Mouse (Mus musculus) urinary bladder, adult 18-20 months (tissue): Measurements from ENCODE around the gene Cope.
A peak's percentile ranks its signal among the peaks of the same experiment; 100 is the strongest.

Source experiments
- DNase-seq, 2 experiments: peaks; one replicate each; pipeline ENCODE4 v3.0.0; 2022; ENCODE audit warnings: low spot score in 2 of 2, mixed read lengths in 2 of 2

Gene Cope

DNA sequence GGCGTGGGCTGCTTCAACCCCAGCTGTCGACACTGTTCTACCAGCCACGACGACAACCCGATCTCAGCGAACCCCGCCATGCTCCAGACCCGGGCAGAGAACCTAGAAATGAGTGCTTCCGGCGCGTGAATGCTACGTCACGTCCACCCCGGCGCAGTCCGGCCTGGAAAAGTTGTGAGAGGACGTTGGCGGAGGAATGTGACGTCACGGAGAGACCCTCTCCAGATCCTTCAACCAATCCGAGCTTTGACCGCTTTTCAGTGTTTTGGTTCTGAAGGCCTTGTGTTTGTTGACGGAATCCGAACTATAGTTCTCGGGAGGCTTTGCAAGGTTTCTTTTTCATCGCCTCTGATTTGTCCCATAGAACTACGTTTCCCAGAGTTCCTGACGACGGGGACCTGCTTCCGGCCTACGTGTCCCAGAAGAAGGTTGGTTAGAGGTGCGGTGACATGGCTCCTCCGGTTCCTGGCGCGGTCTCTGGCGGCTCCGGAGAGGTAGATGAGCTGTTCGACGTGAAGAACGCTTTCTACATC lies at the start of gene Cope, which contains the start of gene Ddx49:
Gene Cope (plus strand): TSS at position 161 of the 533 bp plus-strand sequence.
Gene Ddx49 (minus strand): TSS at position 132 of the 533 bp plus-strand sequence.
- DNase-seq: peak; percentile 86 to 90

DNA sequence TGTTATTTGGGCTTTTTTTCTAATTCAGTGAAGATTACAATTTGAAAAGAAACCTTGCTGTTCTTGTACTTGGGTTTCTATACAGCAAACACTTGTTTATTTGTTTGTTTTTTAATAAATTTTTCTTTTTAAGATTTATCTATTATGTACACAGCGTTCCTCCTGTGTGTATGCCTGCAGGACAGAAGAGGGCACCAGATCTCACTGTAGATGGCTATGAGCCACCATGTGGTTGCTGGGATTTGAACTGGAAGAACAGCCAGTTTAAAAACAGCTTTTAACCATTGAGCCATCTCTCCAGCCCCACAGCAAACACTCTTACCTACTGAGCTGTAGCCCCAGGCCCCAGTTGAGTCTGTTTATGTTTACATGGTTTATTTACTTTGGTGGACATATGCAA lies 47.7 kb upstream of the Cope start:
- DNase-seq: no peak

DNA sequence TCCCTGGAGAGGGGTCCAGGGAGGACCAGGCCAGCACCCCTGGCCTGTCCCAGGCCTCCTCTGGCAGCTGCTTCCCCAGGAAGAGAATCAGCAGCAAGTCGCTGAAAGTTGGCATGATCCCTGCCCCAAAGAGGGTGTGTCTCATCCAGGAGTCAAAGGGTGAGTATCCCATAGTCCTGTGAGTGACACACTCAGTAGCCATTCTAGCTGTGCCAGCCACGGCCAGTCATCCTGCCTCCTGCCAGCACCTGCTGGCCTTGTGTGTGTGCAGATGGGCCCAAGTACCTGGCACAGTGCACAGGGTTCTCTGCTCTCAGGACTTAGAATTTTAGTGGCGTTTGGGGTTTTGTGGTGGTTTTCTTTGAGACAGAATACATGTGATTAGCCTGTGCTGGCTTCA lies 44.9 kb upstream of the Cope start:
- DNase-seq: no peak

DNA sequence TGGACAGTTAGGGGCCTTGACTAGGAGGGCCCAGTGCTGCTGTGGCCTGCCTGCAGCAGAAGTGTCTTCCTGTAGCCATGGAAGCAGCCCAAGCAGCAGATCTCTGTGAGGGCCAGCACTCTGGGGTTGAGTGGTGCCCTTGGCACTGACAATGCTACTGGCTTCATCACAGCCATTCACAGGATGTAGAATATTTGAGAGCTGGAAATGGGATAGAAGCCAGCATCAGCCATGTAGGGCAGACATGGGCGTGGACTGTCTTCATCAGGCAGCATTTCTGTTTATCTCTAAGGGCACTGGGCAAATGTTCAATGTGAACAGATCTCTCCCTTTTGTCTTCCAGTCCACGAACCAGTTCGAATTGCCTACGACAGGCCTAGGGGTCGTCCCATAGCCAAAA lies 43.7 kb upstream of the Cope start:
- DNase-seq: no peak

DNA sequence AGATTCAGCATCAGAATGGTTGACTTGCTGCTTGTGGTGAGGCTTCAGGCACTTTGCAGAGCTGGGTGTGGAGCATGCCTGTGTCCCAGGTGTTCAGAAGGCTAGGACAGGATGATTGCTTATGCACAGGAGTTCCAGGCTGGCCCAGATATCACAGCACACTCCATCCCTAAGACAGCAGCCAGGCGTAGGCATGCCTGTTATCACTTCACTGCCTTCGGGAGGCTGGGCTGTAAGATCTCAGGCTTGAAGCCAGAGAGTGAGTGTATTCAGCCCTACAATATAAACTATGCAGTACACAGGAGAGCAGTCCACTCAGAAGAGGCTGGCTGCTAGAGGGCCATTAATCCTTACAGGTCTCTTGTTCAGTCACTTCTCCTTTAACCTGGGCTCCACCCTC lies 43.3 kb upstream of the Cope start:
- no peak for DNase-seq

DNA sequence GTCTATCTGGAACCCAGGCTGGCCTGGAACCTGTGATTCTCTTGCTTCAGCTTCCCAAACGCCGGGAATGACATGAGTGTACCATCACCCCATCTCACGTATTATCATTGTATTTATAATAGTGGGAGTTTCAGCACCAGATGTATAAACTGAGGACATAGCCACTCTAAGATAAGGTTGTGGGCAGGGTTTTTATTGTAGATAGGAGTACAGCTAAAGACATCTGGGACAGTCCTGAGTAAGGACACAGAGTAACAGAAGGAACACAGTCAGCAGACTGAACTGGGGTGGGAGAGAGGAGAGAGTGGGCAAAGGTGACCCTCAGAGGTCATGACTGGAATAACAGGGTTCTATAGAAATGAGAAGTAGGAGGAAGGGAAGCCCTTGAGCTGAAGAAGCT lies 34.6 kb upstream of the Cope start:
- DNase-seq: no peak

DNA sequence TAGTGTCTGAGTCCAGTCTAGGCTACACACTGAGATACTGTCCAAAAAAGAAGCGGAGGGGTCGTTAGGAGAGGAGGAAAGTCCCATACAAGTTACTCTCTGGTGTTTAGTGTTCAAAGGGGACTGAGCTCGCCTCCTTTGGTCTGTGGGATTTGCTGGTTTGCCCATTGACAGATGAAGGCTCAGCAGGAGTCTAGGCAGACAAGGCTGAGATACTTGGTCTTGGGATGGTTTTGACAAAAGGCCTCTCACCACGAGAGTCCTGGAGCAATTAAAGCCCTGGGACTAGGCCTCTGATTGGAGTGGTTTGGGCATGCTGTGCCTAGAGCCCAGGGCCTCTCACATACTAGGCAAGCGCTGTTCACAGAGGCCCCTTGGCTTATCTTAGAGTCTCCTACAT lies 34.0 kb upstream of the Cope start:
- DNase-seq: no peak

DNA sequence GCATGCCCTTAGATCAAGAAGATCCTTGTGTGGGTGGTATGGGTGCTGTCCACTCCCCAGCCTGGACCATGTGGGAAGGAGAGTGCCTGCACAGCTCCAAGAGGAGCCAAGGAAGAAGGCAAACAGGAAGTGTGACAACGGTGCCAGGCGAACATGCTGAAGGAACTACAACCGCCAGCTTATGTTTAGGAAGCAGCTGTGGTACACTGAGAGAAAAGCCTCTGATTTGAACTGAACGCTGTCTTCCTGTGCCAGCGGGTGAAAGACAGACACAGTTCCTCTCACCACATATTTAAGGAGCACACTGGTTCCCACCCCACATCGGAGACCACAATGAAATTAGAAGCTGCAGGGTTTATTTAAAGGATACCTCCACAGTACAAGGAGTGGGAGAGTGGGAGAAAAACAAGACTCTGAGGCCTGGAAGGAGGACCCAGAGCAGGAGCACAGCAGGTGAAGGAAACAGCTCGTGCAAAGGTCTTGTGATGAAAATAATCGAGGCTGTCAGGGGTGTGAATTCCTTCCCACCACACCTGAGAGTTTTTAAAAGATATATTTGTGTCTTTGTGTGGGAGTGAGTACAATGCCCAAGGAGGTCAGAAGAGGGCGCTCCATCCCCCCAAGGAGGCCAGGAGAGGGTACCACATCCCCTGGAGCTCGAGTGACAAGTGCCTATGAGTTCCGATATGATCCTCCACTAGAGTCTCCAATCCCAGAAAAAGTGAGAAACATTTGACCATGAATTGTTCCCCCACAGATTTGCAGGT lies 33.3 kb upstream of the Cope start:
- no peak for DNase-seq

DNA sequence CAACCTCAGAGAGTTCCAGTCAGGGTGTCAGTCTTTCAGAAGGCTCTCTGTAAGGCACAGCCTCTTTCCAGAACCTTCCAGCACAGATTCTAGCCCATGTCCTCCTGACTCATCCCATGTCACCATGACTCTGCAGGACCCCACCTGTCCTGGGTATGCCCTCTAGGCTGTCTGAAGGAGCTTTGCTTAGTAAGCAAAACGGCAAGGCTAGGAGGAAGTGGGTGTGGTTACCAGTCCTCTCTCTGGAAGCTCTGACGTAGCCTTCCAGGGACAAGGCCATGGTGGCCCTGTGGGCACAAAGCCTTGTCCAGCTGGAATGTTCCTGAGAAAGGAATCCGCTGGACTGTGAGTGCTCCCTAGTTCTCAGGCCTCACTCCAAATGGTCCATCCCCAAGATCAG lies 29.4 kb upstream of the Cope start:
- no peak for DNase-seq

DNA sequence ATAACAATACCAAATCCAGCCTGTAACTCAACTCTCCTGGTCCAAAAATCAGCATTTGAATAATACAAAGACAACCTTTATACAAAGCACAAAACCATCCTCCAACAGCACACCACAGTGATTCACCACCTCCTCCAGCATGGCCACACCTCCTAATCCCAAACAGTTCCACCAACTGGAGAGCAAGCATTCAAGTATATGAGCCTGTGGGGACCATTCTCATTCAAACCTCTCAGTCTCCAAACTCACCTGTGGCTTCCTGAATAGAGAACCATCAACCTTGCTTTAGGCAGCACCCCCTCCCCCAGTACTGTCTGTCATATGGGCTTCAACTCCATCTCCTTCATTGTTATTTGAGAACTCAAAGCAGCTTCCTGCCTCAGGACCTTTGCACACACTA lies 28.0 kb upstream of the Cope start:
- no peak for DNase-seq

DNA sequence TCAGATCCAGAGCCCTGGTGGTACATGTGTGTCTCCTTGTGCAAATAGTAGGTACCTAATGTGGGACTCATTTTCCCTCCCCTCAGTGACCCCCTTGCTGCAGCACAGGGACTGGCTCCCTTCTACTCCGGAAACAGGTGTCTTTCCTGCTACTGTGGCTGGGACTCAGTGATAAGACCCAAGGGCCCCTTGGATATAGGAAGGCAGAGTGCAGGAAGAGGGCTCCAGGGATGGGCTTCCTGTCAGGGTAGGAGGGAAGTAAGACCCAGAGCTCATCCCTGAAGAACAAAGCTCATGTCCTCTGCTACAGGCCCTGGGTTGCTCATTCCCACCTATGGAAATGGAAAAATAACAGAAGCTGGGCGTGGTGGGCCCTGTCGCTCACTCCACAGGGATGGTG lies 25.8 kb upstream of the Cope start:
- DNase-seq: no peak

DNA sequence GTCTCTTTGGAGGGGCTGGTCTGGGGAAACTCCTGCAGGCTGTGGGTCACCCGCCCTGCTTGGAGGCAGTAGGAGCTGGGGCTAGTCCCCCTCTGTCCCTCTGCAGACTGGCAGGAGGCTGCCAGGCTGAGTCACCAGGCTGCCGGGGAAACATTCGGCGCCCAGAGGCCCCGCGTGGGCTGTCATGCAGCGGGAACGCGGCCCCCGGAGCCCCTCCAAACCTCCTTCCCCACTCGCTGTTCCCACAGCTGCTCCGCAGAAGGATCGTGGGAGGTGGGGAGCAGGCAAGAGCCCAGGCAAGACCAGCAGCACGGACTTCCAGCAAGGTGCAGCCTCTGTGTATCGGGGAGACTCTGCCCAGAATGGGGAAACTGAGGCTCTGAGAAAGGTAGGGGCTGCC lies 24.1 kb upstream of the Cope start:
- DNase-seq: no peak

DNA sequence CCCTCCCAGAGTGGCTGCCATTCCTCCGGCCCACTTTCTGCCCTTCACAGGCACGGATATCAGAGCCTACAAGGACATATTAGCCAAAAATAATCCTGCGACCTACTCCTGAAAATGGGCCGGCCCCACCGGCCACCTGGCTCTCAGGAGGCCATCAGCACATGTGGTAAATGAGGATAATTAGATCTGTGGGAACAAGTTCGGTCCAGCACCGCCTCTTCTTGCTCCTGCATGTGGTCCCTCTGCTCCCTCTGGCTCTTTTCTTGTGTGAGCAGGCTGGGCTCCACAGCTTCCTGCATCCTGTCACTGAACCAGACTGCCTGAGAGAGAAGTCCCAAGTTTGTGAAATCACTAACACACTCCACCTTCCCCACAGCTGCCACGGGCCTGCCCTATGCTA lies 23.1 kb upstream of the Cope start:
- DNase-seq: no peak

DNA sequence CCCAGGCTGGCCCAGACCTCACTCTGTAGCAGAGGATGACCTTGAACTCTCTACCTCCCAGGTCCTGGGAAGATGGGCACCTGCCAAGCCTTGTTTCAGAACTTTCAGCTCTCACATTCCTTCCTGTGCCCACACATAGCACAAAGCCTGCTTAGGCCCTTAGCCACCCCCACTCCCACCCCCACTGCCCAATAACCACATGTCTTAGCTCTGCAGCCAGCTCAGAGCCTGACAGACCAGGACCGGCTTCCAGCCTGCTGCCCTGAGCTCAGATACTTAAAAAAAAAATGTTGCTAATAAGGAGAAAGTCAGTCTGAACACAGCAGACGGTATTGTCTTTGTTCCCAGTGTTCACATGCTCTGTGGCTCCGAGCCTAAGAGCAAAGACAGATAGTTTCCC lies 21.3 kb upstream of the Cope start:
- no peak for DNase-seq

DNA sequence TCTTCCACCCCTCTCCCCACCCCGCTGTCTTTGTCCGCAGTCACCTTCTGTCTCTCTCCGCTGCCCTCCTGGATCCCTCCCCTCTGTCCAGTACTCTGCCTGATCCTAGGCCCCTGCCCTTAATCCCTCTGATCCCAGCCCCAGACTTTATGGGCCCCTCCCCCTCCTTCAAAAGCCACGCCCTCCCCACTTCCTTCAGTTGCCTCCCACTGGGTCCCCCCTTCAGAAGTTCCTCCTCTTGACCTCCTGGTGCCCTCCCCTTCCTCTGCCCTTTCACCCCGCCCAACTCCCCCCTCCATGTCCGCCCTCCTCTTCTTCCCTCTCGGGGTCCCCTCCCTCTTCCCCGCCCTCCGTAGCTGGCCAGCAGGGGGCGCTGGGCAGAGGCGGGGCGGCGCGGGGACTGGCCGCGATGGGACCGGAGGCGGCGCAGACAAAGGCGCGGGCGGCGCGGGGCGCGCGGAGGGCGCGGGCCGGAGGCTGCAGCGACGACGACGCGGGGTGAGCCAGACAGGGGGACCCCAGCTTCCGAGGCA lies 19.6 kb upstream of the Cope start, which contains the start of gene Homer3:
Gene Homer3 (plus strand): TSS at position 225 of the 533 bp plus-strand sequence.
- peak; percentile 83 to 89 for DNase-seq

DNA sequence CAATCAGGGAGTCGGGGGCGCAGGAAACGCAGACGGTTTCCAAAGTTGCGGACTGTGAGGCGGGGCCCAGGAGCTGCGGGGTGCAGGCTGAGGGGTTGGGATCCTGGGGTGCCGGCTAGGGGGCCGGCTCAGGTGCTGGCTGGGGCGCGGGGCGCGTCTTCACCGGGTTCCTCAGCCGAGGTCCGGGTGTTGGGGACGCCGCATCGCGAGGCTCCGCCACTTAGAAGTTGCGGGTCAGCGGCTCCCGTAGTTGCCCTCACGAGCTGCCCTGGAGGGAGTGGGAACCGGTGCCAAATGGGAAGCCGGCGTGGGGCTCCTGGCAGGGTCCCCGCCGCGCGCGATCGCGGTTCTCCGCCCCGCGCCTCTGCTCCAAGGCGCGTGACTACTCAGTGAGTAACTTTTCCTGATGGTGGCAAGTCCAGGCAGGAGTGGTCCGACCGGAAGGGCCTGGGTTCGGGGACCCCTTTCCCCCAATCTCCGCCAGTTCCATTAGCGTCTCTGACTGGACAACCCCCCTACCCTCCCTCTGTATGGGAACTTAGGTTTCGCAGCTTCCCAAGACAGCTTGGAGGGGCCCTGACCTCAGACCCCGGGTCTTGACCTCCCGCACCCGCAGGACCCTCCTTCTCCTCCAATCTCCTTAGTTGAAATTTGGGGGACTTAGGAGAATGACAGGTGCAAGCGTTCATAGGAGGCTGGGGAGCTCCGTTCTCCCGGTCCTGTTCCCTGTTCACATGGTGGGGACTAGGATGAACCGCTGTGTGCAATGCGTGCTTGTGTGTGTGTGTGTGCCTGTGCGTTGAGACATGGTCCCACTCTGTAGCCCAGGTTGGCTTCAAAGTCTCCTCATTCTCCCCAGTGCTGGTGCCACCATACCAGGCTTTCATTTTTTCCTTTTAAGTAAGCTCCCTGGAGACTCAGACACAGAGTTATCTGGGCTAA lies 18.9 kb upstream of the Cope start:
- DNase-seq: peak; percentile 38 to 58

DNA sequence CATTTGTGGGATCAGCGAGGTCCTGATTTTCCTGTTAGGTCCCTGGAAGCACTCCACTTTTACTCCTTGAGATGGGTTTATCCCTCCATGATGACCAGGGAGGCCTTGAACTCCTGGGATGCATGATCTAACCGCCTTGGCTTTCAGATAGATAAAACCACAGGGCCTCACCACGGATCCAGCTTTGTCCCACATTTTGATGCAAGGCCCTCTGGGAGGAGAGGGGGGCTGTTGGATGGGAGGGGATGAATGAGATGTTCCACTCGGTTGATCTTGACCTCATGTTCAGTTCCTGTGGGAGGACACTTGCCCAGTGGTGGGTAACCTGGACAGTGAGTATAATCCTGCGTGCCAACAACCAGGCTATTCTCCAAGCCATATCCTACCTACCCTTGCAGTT lies 17.9 kb upstream of the Cope start:
- DNase-seq: no peak

DNA sequence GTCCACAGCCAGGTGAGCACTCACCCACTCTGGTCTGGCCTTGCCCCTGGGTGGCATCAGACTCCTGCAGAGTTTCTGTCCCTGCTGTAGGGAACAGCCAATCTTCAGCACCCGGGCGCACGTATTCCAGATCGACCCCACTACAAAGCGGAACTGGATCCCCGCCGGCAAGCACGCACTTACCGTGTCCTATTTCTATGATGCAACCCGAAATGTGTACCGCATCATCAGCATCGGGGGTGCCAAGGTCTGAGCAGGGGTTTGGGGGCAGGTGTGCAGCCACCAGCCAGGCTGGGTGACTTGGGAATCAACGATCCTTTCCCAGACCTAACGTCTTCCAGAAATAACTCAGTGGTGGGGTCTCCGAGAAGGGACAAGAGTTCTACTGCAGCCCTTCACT lies 17.0 kb upstream of the Cope start:
- DNase-seq: no peak

DNA sequence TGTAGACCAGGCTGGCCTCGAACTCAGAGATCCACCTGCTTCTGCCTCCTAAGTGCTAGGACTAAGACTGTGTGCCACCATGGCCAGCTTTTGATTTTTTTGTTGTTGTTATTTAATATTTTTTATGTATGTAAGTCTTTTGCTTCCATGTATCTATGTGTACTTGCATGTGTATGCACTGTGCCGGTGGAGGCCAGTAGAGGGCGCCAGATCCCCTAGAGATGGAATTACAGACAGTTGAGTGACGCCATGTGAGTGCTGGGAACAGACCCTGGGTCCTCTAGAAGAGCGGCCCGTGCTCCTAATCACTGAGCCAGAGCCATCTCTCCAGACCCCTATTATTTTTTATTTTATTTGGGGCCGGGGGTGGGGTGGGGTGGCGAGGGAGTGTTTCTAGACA lies 15.6 kb upstream of the Cope start:
- DNase-seq: no peak

DNA sequence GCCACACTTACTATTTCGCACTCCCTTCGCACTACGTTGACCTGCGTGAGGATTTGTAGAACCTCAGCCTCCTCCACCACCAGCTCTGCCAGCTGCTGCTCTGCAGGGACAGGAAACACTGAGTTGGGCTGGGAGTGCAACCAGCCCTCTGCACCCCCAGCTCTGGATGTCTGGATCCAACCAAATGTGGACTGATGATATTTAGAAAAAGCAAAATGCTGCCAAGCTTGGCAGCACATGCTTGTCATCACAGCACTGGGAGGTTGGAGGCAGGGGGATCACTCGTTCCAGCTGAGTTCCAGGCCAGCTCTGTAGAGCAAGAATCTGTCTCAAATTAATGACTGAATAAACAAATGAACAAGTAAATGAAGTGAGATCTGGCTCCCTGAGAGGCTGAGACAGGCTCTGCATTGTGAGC lies 8.3 kb upstream of the Cope start:
- DNase-seq: no peak

DNA sequence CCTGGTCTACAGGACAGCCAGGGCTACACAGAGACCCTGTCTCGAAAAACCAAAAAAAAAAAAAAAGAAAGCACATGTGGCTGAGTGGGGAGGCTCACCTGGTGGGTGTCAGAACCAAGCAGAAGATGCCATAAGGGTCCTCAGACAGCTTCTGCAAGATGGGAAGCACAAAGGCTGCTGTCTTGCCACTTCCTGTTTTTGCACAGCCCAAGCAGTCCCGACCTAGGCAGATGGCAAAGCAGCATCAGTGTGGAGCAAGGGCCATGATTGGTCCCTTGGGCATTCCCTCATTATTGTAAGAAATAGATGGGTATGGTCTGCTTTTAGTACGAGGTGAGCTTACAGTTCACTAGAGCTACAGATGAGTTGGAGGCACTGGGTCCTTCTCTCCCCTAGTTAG lies 1.4 kb upstream of the Cope start:
- DNase-seq: no peak

DNA sequence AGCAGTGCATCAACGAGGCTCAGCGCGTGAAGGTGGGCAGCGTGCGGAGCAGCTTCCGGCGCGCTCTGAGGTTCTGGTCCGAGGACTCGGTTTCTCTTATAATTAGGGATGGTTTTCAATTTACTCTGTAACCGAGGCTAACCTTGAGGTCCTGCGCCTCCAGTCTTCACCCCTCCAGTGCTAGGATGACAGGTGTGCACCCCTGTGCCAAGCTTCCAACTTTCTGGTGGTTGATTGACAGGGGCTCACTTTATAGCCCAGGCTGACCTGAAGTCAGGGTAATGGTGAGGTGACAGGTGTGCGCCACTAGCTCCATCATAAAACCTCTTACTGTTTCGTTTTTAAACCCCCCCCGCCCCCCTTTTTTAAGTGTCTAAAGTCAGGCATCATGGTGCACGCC lies 583 bp downstream of the Cope start:
- DNase-seq: no peak
